Mouse (Mus musculus) heart, adult 2 months (tissue): Measurements from ENCODE around the gene Npat.

Experiments used
- CTCF ChIP-seq: fragments of 200-600 bp; IDR thresholded peaks from 2 replicates; pipeline ENCODE4 v1.8.1; 2022; ENCODE audit warnings: antibody characterized with exemption, mild to moderate bottlenecking, moderate library complexity
- EP300 ChIP-seq: fragments of 200-500 bp; IDR thresholded peaks from 2 replicates; pipeline ENCODE4 v1.6.1; 2011; ENCODE audit warnings: low read depth, low read length, control low read depth; ENCODE audit not compliant: insufficient read depth
- POLR2A ChIP-seq: fragments of 200-500 bp; IDR thresholded peaks from 2 replicates; pipeline ENCODE4 v1.6.1; 2011; ENCODE audit warnings: mild to moderate bottlenecking, low read depth, low read length, control low read depth; ENCODE audit not compliant: insufficient read depth

GRCm38 (mm10) chr9:53536558-53537320 lies at the start of gene Npat, which contains the start of gene Atm:
- peak; percentile 67 for TF ChIP-seq CTCF
- TF ChIP-seq POLR2A = peak; percentile 71
- peak; percentile 70; the same call in 1 of the 2 replicates for TF ChIP-seq EP300
